Mouse (Mus musculus): ENCODE data around the gene Gcnt7.

Gene Gcnt7

GRCm38 (mm10) chr2:172460647-172461046, 2.3 kb upstream of the Gcnt7 start:
- no peak for DNase-seq (ENCODE audit: low read depth, low spot score)

- DNase-seq (ENCODE audit: low read depth, low spot score), result no peak
These were observed 5.9 kb downstream of the Gcnt7 start for GRCm38 (mm10) chr2:172452458-172452857.

GRCm38 (mm10) chr2:172452031-172452430, 6.4 kb downstream of the Gcnt7 start:
- no peak for DNase-seq (ENCODE audit: low read depth, low spot score)

GRCm38 (mm10) chr2:172450640-172451039, 7.8 kb downstream of the Gcnt7 start:
- DNase-seq (ENCODE audit: low read depth, low spot score), result no peak

- no peak for DNase-seq (ENCODE audit: low read depth, low spot score)
These were observed 10.1 kb downstream of the Gcnt7 start for GRCm38 (mm10) chr2:172448329-172448728.

GRCm38 (mm10) chr2:172447317-172447716, 11.1 kb downstream of the Gcnt7 start:
- no peak for DNase-seq (ENCODE audit: low read depth, low spot score)

- no peak for DNase-seq (ENCODE audit: low read depth, low spot score)
These were observed 12.8 kb downstream of the Gcnt7 start for GRCm38 (mm10) chr2:172445617-172446016.

GRCm38 (mm10) chr2:172441176-172441575, 17.2 kb downstream of the Gcnt7 start:
- DNase-seq (ENCODE audit: low read depth, low spot score), result no peak

GRCm38 (mm10) chr2:172440640-172441005, 17.8 kb downstream of the Gcnt7 start:
- DNase-seq (ENCODE audit: low read depth, low spot score), result no peak

GRCm38 (mm10) chr2:172439843-172440639, 18.4 kb downstream of the Gcnt7 start, which contains the start of gene Rtf2:
Gene Rtf2, plus strand, starts transcription at chr2:172440556.
- peak; percentile 98 for DNase-seq (ENCODE audit: low read depth, low spot score)

- DNase-seq (ENCODE audit: low read depth, low spot score), result no peak
These were observed 20.9 kb downstream of the Gcnt7 start for GRCm38 (mm10) chr2:172437371-172437952.

- DNase-seq (ENCODE audit: low read depth, low spot score), result no peak
These were observed 24.6 kb downstream of the Gcnt7 start for GRCm38 (mm10) chr2:172433746-172434145.

GRCm38 (mm10) chr2:172430609-172431008, 27.8 kb downstream of the Gcnt7 start:
- no peak for DNase-seq (ENCODE audit: low read depth, low spot score)

- no peak for DNase-seq (ENCODE audit: low read depth, low spot score)
These were observed 40.2 kb downstream of the Gcnt7 start for GRCm38 (mm10) chr2:172418208-172418607.

GRCm38 (mm10) chr2:172416876-172417275, 41.5 kb downstream of the Gcnt7 start:
- DNase-seq (ENCODE audit: low read depth, low spot score), result no peak

- no peak for DNase-seq (ENCODE audit: low read depth, low spot score)
These were observed 42.2 kb downstream of the Gcnt7 start for GRCm38 (mm10) chr2:172416218-172416617.

GRCm38 (mm10) chr2:172413894-172414293, 44.5 kb downstream of the Gcnt7 start:
- no peak for DNase-seq (ENCODE audit: low read depth, low spot score)

- DNase-seq (ENCODE audit: low read depth, low spot score), result no peak
These were observed 45.1 kb downstream of the Gcnt7 start for GRCm38 (mm10) chr2:172413273-172413672.

GRCm38 (mm10) chr2:172412454-172412853, 45.9 kb downstream of the Gcnt7 start:
- DNase-seq (ENCODE audit: low read depth, low spot score), result no peak

- DNase-seq (ENCODE audit: low read depth, low spot score), result no peak
These were observed 47.3 kb downstream of the Gcnt7 start for GRCm38 (mm10) chr2:172411091-172411490.

- no peak for DNase-seq (ENCODE audit: low read depth, low spot score)
These were observed 47.7 kb downstream of the Gcnt7 start for GRCm38 (mm10) chr2:172410686-172411085.

- no peak for DNase-seq (ENCODE audit: low read depth, low spot score)
These were observed 50.9 kb downstream of the Gcnt7 start for GRCm38 (mm10) chr2:172407499-172407898.

GRCm38 (mm10) chr2:172406173-172406572, 52.2 kb downstream of the Gcnt7 start:
- no peak for DNase-seq (ENCODE audit: low read depth, low spot score)
